Mouse (Mus musculus): ENCODE results near the gene Barhl1.
A peak's percentile ranks its signal among the peaks of the same experiment; 100 is the strongest.

DNA sequence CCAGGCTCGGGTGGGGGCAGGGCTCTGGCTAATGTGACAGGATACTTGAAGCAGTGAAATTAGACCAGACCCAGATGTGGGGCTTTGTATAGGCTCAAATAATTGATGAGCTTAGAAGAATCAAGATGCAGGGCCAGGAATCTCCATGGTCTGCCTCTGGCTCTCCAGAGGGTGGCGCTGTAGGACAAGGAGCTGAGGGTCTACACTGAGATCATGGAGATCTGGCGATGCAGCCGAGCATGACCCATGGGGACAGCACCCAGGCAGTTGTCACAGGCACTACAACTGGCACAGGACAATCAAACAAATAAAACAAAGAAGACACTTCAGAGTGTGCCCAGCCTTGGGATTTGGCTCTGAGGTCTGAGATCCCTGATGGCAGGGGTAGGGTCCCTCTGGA lies 7.4 kb upstream of the Barhl1 start:
- TF ChIP-seq CTCF (IDR thresholded peaks at IDR 0.05; ENCODE audit: low read depth, low read length): peak; percentile 97
- no peak for TF ChIP-seq POLR2A (IDR thresholded peaks at IDR 0.05; ENCODE audit: extremely low read depth, insufficient read depth, low read length)

Measured in liver, adult 2 months (tissue).